Mouse (Mus musculus): ENCODE measurements at regions not wholly inside any gene's neighbourhood (a gene's known extent, or its start where the extent isn't known, plus 50 kb on each side); places are given as distances from the start of the nearest gene placed in this dataset.

DNA sequence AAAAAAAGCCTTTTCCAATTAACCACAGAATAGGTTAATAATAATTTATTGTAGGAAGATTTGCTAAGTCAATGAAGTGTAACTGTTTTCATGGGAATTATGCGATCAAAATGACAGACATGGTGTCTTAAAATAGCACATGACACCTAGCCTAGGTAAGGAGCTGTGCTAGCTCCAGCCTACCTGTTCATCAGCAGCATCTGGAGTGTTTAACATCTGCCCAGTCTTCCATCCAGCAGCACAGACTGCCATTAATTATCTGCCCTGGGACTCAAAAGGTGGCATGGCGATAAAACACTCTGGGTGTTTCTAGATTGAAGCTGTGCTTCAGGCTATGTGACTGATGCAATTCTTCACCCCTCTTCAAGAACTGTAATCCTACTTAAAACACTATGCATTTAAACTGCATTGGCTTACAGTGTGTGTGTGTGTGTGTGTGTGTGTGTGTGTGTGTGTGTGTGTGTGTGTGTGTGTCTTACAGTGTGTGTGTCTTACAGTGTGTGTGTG is 296.4 kb downstream of the Rnd3 start:
- TF ChIP-seq CTCF (IDR thresholded peaks at IDR 0.05; ENCODE audit: low read depth): no peak
- no peak for TF ChIP-seq EP300 (IDR thresholded peaks at IDR 0.05; ENCODE audit: low read depth)
